ENCODE assay signal across 14 mouse cellular contexts in the genomic region with DNA sequence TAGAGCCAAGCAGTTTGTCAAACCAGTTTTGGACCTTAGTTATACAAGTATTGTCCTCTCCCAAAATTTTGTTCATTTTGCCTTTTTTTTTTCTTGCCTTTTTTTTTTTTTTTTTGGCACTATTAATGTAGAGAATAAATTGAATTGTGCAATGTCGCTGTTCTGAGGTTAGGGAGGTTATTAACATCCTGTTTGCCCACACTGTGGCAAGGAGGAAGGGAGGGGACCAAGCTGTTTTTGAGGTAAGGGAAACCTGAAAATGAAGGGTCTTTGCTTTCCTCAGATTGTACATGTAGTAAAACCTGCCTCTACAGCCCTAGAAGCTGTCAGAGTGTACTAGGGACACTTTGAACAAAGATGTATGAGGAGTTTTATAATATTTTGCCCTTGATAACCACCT. TPM values are rescaled to one million over a fixed set of nuclear protein-coding genes. Genes with fewer than 3 reads are reported as not detected.
"Had no signal": no experiment of that assay in that cellular context is flagged by ENCODE, and none has a peak within 500 bp of the region (broad histone marks: within the 10 kb centered on the region; RNA-seq: fewer than 3 reads in every experiment).

No protein-coding gene starts in this region.

- ATAC-seq: midbrain, embryonic 13.5 days; midbrain, embryonic 16.5 days had no signal

- DNase-seq: kidney, adult 2 months; kidney, postnatal 25 days; layer of hippocampus, adult 9-11 months; layer of hippocampus, postnatal 36 days; liver, embryonic 13.5 days; lung, adult 2 months; lung, postnatal 14 days; retina, postnatal 1 day; right cerebral cortex, postnatal 25 days; thymus, adult 18-20 months; thymus, postnatal 36 days had no signal

RNA-seq across cellular contexts. Expression of a gene that starts 30.5 kb away (rescaled TPM):
- total RNA-seq: monocyte, adult 5-6 weeks had no signal
